Mouse (Mus musculus) layer of hippocampus, adult 2 months (tissue): ENCODE data around the gene Il12rb2. TPM values are rescaled to one million over a fixed set of nuclear protein-coding genes. Genes with fewer than 3 reads are reported as not detected.

ENCODE experiments used
- DNase-seq, 2 experiments: peaks; one replicate each; pipeline ENCODE4 v3.0.0; 2022; ENCODE audit warnings: low spot score in 2 of 2
- H3K27ac ChIP-seq: fragments of 200-600 bp; 2 replicates; pipeline ENCODE4 v1.8.1; 2022
- H3K4me3 ChIP-seq: fragments of 200-600 bp; 2 replicates; pipeline ENCODE4 v1.8.1; 2022; ENCODE audit warnings: mild to moderate bottlenecking
- CTCF ChIP-seq: fragments of 200-600 bp; conservative IDR thresholded peaks from 2 replicates; pipeline ENCODE4 v1.8.1; 2022; ENCODE audit warnings: antibody characterized with exemption, mild to moderate bottlenecking, moderate library complexity
- total RNA-seq, 2 experiments: library from RNA; stranded (reverse); gene quantifications; 2 replicates each; pipeline ENCODE4 v1.2.3; 2021

Gene Il12rb2
- total RNA-seq, 2 experiments from 2014 or later, result not detected

DNA sequence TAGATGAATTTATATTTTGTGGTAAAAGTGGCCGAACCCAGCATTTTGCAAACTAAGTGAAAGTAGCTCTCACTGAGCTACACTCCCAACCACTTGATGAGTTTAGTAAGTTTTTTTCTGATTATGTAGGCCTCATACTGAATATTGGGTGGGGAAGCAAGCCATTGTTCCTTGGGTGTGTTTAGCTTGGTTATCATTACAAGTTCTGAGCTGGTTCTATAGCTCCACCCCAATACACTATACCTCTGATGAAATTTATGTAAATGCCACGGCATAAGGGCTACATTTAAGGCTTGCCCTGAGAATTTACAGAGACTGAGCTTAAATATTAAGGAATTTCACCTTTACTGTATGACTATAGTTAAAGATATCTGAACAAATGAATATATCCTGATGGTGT lies 106.5 kb downstream of the Il12rb2 start:
- peak overlapping the region; percentile 85 for H3K4me3 ChIP-seq
- TF ChIP-seq CTCF, result no peak
- no peak overlapping the region for H3K27ac ChIP-seq
- DNase-seq, result no peak

DNA sequence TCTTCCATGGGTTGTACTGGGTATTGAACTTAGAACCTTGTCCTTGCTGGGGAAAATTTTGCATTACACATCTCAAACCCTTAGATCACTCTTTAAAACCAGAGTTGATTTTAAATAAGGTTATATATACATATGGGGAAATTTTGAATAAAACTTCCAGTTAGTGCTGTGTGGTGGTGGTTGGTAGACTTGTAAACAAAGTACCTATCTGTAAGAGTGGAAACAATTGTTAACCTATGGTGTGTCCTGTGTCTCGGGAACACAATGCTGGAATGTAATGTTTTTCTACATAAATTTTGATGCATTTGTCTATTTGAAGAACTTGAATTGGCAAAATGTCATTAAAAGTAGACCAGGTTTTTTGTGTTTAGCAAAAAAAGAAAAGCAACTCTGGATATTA lies 107.0 kb downstream of the Il12rb2 start:
- peak overlapping the region; percentile 85 for H3K4me3 ChIP-seq
- no peak overlapping the region for H3K27ac ChIP-seq
- TF ChIP-seq CTCF, result no peak
- no peak for DNase-seq

DNA sequence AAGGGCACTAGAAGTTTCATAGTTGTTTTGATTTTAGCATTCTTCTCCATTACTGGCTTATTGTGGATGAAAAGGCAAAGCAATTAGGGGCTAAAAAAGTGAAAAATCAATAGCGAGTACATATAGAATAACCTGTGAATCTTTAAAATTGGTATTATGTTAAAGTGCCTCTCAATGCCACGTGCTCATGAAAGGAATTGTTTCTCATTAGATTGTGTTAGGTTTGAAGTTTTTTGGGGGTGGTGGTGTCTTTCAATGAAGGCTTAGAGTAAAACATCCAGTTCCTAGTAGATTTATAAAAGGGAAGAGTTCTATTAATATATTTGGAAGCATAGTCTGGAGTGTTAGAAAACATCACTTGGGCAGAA lies 107.8 kb downstream of the Il12rb2 start:
- H3K4me3 ChIP-seq, result peak overlapping the region; percentile 85
- no peak for TF ChIP-seq CTCF
- H3K27ac ChIP-seq, result peak overlapping the region; percentile 93; the same call in 1 of the 2 replicates
- no peak for DNase-seq

DNA sequence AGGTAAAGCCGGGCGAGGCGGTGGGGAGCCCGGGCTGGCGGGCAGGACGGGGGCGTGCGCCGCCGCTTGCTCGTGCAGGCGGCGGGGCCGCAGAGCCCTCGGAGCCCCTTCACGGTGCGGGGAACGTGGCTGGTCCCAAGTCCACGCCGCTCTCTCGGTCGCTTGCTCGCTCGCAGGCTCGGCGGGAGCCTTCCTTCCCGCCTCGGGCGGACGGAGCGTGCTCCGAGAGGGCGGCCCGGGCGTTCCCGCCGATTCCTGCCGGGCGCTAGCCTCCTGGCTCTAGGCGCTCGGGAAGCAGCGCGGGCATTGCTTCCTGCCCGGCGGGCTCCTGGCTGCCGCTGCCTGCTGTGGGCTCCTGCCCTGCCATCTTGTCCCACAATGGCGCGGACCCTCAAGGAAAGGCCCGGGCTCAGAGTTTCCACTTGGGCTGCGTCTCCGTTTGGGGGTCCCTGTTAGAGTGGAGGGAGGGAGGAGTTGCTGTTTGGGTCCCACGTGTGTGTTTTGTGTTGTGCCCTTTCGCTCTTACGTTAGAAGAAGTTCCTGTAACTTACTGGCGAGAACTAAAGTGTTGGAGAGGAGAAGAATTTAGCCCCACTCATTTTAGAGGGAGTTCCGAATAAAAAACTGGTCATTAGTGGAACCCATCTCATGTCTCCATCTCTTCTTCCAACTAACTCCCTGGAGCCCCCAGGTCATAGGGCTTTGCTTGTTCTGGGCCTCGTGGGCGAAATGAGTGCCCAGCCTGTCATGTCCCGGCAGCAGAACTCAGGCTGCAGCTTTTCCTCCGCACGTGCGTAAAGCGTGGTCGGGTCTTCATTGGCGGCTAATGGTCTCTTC lies 108.4 kb downstream of the Il12rb2 start:
- DNase-seq, result peak; percentile 5 to 33
- TF ChIP-seq CTCF, result no peak
- H3K27ac ChIP-seq, result peak overlapping the region; percentile 93
- peak overlapping the region; percentile 85 for H3K4me3 ChIP-seq

DNA sequence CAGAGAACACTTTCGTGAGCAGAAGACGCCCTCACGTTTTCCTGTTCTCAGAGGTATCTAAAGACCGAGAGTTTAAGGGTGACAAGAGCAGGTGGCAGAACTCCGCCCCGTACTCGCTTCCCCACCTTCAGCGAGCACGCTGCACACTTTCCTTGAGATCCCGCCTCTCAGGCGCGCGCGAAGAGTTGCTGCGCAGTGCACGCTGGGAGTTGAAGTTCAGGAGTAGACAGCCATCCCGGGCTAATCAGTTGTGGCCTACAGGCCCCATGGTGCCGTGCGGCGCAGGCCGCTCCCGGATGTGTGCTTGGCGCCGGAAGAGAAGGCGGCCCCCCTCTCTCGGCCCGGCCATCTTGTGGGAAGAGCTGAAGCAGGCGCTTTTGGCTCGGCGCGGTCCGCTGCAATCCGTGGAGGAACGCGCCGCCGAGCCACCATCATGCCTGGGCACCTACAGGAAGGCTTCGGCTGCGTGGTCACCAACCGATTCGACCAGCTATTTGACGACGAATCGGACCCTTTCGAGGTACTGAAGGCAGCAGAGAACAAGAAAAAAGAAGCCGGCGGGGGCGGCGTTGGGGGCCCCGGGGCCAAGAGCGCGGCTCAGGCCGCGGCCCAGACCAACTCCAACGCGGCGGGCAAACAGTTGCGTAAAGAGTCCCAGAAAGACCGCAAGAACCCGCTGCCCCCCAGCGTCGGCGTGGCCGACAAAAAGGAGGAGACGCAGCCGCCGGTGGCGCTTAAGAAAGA lies 109.2 kb downstream of the Il12rb2 start:
- DNase-seq, result peak; percentile 95 to 98
- Histone ChIP-seq H3K27ac (peak overlapping the region; percentile 93), H3K4me3 (peak overlapping the region; percentile 85)
- TF ChIP-seq CTCF, result no peak

DNA sequence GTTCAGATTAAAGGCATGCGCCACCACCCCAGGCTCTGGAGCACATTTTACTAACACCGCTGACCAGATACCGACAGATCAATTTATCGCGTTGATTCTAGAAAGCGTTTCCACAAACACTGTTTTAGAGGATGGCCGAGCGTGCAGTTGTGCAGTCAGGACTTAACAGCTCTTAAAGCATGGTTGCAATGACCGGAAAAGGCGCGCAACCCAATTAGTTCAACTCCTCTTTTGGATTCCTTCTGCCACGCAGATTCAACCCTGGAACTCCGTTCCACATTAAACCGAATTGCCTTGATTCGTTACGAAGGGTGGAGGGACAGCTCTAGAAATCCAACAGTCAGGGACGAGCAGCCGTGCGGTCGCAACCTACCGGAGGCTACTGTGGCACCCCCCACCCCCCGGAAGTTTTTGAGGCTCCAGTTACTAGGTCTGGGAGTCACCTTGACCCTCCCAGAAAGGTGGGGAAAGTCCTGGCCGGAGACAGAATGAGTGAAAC lies 109.8 kb downstream of the Il12rb2 start:
- Histone ChIP-seq H3K4me3 (peak overlapping the region; percentile 85), H3K27ac (peak overlapping the region; percentile 93)
- peak in 1 of 2 experiments; percentile 6 for DNase-seq
- no peak for TF ChIP-seq CTCF

DNA sequence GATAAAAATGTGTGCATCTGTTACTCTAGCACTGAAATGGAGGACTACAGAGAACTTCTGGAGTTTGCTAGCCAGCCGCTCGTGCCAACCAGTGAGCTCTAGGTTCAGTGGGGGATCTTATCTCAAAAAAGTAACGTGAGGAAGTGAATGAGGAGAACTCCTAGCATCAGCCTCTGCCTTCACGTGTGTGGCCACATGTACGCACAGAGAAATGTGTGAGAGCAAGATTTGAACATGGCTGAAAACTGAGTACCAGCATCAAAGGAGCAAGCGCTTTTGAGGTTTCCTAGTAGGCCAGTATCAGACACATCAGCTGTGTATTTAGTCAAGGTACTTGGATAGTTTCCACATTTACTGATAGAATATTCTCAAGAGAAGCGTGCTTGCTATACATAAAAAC lies 111.1 kb downstream of the Il12rb2 start:
- no peak for DNase-seq
- Histone ChIP-seq H3K4me3 (no peak overlapping the region), H3K27ac (no peak overlapping the region)
- TF ChIP-seq CTCF, result no peak

DNA sequence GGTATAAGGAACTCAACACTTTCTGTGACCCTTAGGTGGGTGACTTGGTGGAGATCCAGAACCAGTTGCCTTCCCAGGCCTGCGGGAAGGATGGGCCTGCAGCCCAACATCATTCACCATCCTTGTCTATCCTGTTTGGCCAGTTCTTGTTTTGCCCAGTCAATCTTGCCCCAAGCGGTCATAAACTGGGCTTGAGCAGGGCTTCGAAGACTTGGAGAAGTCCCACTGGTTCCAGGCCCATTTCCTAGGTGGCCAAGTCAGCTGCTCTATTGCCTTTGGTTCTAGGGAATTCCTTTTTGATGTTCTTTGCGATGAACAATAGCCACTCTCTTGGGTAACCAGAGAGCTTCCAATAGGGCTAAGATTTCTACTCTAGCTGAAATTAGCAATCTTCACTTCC lies 124.9 kb downstream of the Il12rb2 start:
- Histone ChIP-seq H3K4me3 (no peak overlapping the region), H3K27ac (no peak overlapping the region)
- no peak for TF ChIP-seq CTCF
- DNase-seq, result no peak

DNA sequence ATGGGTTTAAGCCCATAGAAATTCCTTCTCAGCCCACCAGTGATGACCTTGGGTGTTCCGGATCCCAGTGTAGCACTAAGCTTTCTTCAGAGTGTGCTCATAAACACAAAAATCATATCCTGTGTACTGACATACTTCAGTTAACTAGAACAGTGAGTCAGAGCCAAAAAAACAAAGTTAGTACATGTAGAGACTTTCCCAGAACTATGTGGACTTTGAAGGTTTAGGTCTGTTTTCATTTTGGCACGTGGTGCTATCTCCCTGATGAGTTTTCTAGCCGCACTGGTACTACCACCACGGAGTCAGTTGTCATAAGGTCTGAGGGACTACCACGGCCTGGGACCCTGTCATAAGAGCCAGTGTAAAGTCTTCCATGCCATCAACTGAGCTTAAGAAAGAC lies 131.5 kb downstream of the Il12rb2 start:
- no peak overlapping the region for H3K4me3 ChIP-seq
- DNase-seq, result no peak
- no peak overlapping the region for H3K27ac ChIP-seq
- no peak for TF ChIP-seq CTCF

DNA sequence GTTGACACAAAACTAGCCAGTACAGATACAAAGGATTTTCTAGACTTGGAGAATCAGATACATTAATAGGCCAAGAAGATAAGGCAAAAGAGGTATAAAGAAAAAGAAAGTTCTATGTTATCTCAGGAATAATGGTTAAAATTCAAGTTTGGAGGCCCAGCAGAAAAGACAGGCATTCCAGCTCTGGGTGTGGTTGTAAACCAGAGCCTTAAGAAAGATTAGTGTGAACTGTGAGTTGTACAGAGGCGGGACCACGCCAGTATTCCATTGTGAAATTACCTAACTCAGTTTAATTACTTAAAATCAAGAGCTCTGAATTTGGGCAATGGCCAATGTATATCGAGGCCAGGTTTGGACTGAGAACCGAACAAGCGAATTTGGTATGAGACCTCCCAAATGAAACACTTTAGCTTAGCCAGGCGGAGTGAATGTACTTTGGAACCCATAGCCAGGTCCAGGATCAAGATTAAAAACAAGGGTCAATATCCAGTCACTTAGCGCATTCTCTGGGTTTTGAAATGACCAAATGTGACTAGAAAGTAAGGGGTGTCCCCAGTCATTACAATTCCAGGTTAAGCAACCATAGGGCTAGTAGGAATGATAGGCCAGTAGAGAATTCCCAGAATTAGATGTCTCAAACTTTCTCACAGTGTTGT lies 132.1 kb downstream of the Il12rb2 start:
- DNase-seq, result no peak
- H3K4me3 ChIP-seq, result no peak overlapping the region
- no peak for TF ChIP-seq CTCF
- no peak overlapping the region for H3K27ac ChIP-seq

Other genes starting within 250 kb of the Il12rb2 start
- gene Serbp1, start 138.0 kb downstream of the Il12rb2 start, total RNA-seq, result 100 to 1,000 TPM; 214 to 221 TPM
- not detected for gene Il23r, start 115.7 kb upstream of the Il12rb2 start, total RNA-seq
- 1 to 10 TPM; 1.5 to 1.6 TPM for gene Tacstd2, start 159.6 kb upstream of the Il12rb2 start, total RNA-seq